Mouse (Mus musculus) MEL (cell line): Measurements from ENCODE around the gene Mllt11. TPM values are rescaled to one million over a fixed set of nuclear protein-coding genes. Genes with fewer than 3 reads are reported as not detected.
A peak's percentile ranks its signal among the peaks of the same experiment; 100 is the strongest.
"Not testable (repeated sequence)": the region's sequence is repeated elsewhere in the genome, so short reads cannot be mapped to it uniquely, and the experiment has no call there.

Source experiments
- DNase-seq: peaks from one replicate; pipeline ENCODE4 v3.0.0; 2011; ENCODE audit warnings: low read depth, low spot score
- H3K27ac ChIP-seq: 2 replicates; pipeline ENCODE4 v1.5.1; 2012; ENCODE audit warnings: low read depth, mild to moderate bottlenecking, control low read depth, low read length, moderate library complexity; ENCODE audit not compliant: control insufficient read depth
- H3K27me3 ChIP-seq, 2 experiments: fragments of 150-350 bp in 1 of 2; sonication (generic) in 1 of 2; 2 replicates each; pipeline ENCODE4 v1.6.1; 2012; ENCODE audit warnings: low read length in 2 of 2, mild to moderate bottlenecking in 2 of 2, improper control_type of control experiment in 1 of 2, moderate library complexity in 1 of 2; ENCODE audit not compliant: insufficient read depth in 2 of 2, control insufficient read depth in 1 of 2
- H3K36me3 ChIP-seq, 2 experiments: 2 replicates each; pipeline ENCODE4 v1.6.1; 2012 to 2014; ENCODE audit warnings: low read length in 2 of 2, improper control_type of control experiment in 1 of 2, inconsistent platforms in 1 of 2, mild to moderate bottlenecking in 1 of 2; ENCODE audit not compliant: insufficient read depth in 2 of 2, control insufficient read depth in 1 of 2
- H3K4me1 ChIP-seq, 2 experiments: fragments of 150-350 bp in 1 of 2; sonication (generic) in 1 of 2; 2 replicates each; pipeline ENCODE4 v1.6.1; 2012; ENCODE audit warnings: low read length in 2 of 2, improper control_type of control experiment in 1 of 2, mild to moderate bottlenecking in 1 of 2; ENCODE audit not compliant: insufficient read depth in 2 of 2, control insufficient read depth in 1 of 2
- H3K4me3 ChIP-seq, 2 experiments: fragments of 150-350 bp in 1 of 2; sonication (generic) in 1 of 2; 2 replicates each; pipeline ENCODE4 v1.5.1; 2012; ENCODE audit warnings: low read depth in 2 of 2, low read length in 2 of 2, mild to moderate bottlenecking in 2 of 2, moderate library complexity in 2 of 2, control low read depth in 1 of 2, improper control_type of control experiment in 1 of 2; ENCODE audit not compliant: control insufficient read depth in 1 of 2, insufficient read depth in 1 of 2
- H3K79me2 ChIP-seq: 2 replicates; pipeline ENCODE4 v1.6.1; 2012; ENCODE audit warnings: mild to moderate bottlenecking, low read length, moderate library complexity; ENCODE audit not compliant: control insufficient read depth, poor library complexity, insufficient read depth
- H3K9ac ChIP-seq: 2 replicates; pipeline ENCODE4 v1.6.1; 2012; ENCODE audit warnings: low read depth, mild to moderate bottlenecking, control low read depth, low read length, moderate library complexity; ENCODE audit not compliant: control insufficient read depth, poor library complexity, severe bottlenecking
- H3K9me3 ChIP-seq: fragments of 150-350 bp; sonication (generic); replicated peaks from 2 replicates; pipeline ENCODE4 v1.6.1; 2012; ENCODE audit warnings: mild to moderate bottlenecking, low read length, improper control_type of control experiment, moderate library complexity; ENCODE audit not compliant: insufficient read depth
- CTCF ChIP-seq, 3 experiments: IDR thresholded peaks in 2 of 3; conservative IDR thresholded peaks in 1 of 3; 2 replicates each; pipeline ENCODE4 v1.5.1; 2011 to 2012; ENCODE audit warnings: low read length in 3 of 3, low read depth in 2 of 3, mild to moderate bottlenecking in 2 of 3, improper control_type of control experiment in 1 of 3, inconsistent platforms in 1 of 3, mixed read lengths in 1 of 3, moderate library complexity in 1 of 3; ENCODE audit not compliant: control insufficient read depth in 1 of 3, insufficient read depth in 1 of 3, poor library complexity in 1 of 3, severe bottlenecking in 1 of 3
- HCFC1 ChIP-seq: IDR thresholded peaks from 2 replicates; pipeline ENCODE4 v1.6.1; 2012; ENCODE audit warnings: low read depth, mild to moderate bottlenecking, inconsistent platforms, low read length, improper control_type of control experiment, moderate library complexity
- MYC ChIP-seq: IDR thresholded peaks from 2 replicates; pipeline ENCODE4 v1.6.1; 2011; ENCODE audit warnings: low read depth, mild to moderate bottlenecking, low read length, improper control_type of control experiment, moderate library complexity
- POLR2A ChIP-seq, 2 experiments: IDR thresholded peaks; 2 replicates each; pipeline ENCODE4 v1.6.1; 2011 to 2012; ENCODE audit warnings: low read length in 2 of 2, mild to moderate bottlenecking in 2 of 2, control low read depth in 1 of 2, improper control_type of control experiment in 1 of 2, low read depth in 1 of 2, moderate library complexity in 1 of 2; ENCODE audit not compliant: control insufficient read depth in 1 of 2, insufficient read depth in 1 of 2, poor library complexity in 1 of 2
- POLR2AphosphoS2 ChIP-seq: IDR thresholded peaks from 2 replicates; pipeline ENCODE4 v1.6.1; 2011; ENCODE audit warnings: low read length, improper control_type of control experiment
- SIN3A ChIP-seq: IDR thresholded peaks from 2 replicates; pipeline ENCODE4 v1.6.1; 2012; ENCODE audit warnings: low read length, improper control_type of control experiment, inconsistent platforms
- TCF12 ChIP-seq: IDR thresholded peaks from 2 replicates; pipeline ENCODE4 v1.6.1; 2014; ENCODE audit warnings: low read depth, mild to moderate bottlenecking, inconsistent platforms, low read length, improper control_type of control experiment, moderate library complexity
- ZNF384 ChIP-seq: IDR thresholded peaks from 2 replicates; pipeline ENCODE4 v1.6.1; 2012; ENCODE audit warnings: low read depth, mild to moderate bottlenecking, inconsistent platforms, low read length, improper control_type of control experiment
- polyA plus RNA-seq, 2 experiments: library from polyadenylated mRNA; stranded (reverse) in 1 of 2; unstranded in 1 of 2; fragments of >175 nt in 1 of 2; fragments of >200 nt in 1 of 2; gene quantifications; 2 replicates each; pipeline versions ENCODE4 v1.2.1 to v1.2.4; 2012; ENCODE audit warnings: low replicate concordance in 2 of 2, low read depth in 1 of 2; ENCODE audit not compliant: insufficient read length in 2 of 2, insufficient read depth in 1 of 2, missing spikeins in 1 of 2
- total RNA-seq: library from RNA; depleted of rRNA; stranded (reverse); fragments of 300-350 nt; gene quantifications from 2 replicates; pipeline ENCODE4 v1.2.3, GENCODE M21; 2012

Gene Mllt11
- total and polyA plus RNA-seq, 3 experiments: 7.3 to 24.6 TPM; not detected in 1

DNA sequence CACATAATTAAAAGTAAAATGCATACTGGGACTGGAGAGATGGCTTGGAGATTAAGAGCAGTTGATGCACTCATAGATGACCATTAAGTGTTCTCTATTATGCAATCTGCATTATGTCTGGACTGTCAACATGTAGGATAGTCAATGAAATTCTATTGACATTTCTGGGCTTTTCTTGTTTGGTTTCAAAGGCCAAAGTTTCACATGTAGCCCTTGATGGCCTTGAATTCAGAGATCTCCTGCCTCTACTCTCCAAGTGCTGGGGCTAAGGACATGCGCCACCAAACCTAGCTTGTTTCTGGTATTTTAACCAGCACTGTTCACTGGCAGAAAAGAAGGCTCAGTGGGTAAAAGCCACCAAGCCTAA is 18.4 kb downstream of the Mllt11 start:
- Histone ChIP-seq H3K4me1 (peaks cover 3 to 12% of the 10 kb centered on the region in 2 experiments; a peak in 3 of 4 replicates), H3K79me2 (peaks cover 32% of the 10 kb centered on the region)
- no peak for TF ChIP-seq POLR2AphosphoS2
- TF ChIP-seq MYC: no peak
- no peak for TF ChIP-seq ZNF384
- TF ChIP-seq, all 39 proteins: peak for 0
- no peak for DNase-seq
- Histone ChIP-seq H3K36me3 (peaks cover 20 to 23% of the 10 kb centered on the region in 2 experiments), H3K4me3 (no peak overlapping the region), H3K27me3 (no peaks in the 10 kb centered on the region), H3K9ac (no peak overlapping the region), H3K27ac (no peak overlapping the region), H3K9me3 (no peaks in the 10 kb centered on the region)

DNA sequence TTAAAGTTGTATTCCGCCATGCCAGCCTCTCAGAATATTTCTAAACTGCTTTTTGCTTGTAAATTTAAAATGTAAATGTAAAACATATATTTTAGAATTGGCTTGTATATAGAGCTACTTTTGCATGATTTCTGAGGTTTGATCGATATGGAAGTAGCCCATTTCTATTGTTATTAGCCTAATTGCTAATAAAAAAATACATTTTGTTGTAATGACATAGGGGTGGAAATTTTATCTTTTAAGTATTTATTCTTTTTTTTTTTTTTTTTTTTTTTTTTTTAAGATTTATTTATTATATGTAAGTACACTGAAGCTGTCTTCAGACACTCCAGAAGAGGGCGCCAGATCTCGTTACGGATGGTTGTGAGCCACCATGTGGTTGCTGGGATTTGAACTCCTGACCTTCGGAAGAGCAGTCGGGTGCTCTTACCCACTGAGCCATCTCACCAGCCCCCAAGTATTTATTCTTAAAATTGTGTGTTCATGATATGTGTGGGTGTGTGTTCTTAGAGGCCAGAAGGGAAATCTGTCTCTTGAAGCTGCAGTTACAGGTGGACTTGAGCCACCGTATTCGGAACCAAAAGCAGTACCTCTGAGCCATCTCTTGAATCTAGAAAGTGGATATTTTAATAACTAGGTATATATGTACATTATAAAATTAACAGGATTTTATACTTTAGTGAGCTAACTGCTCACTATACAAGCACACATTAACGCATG is 18.9 kb downstream of the Mllt11 start:
- peaks cover 34% of the 10 kb centered on the region for H3K79me2 ChIP-seq
- not testable (repeated sequence) for H3K4me3 ChIP-seq, H3K27ac ChIP-seq, H3K27me3 ChIP-seq, H3K4me1 ChIP-seq, H3K9ac ChIP-seq, H3K9me3 ChIP-seq
- peaks cover 17 to 28% of the 10 kb centered on the region in 2 experiments for H3K36me3 ChIP-seq
- DNase-seq: peak; percentile 58
- TF ChIP-seq CTCF (IDR thresholded peaks at IDR 0.05 in 2 of 3, conservative IDR thresholded peaks at IDR 0.05 in 1 of 3; ENCODE audit: control insufficient read depth in 1 of 3, insufficient read depth in 1 of 3, low read depth in 2 of 3, low read length in 3 of 3, poor library complexity in 1 of 3, severe bottlenecking in 1 of 3): peak in 1 of 3 experiments; percentile 29; a peak in 2 of 6 replicates

DNA sequence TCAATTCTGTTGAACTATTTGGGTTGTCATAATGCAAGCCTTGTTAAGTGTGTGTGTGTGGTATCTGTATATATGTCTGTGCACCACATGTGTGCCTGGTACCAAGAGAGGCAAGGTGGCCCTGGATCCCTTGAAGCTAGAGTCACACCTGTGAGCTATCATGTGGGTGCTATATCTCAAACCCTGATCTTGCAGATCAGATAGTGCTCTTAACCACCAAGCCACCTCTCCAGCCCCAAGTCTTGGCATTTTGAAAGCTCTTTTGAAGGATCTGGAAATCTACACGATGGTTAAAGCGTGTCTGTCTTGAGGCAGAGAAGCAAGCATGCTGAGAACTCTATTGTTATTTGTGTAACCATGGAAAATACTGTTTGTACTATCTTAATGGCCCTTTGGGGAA is 21.4 kb downstream of the Mllt11 start:
- H3K4me1 ChIP-seq: no peaks in the 10 kb centered on the region
- peaks cover 7 to 41% of the 10 kb centered on the region in 2 experiments; a peak in 3 of 4 replicates for H3K36me3 ChIP-seq
- no peak for TF ChIP-seq SIN3A
- no peak for TF ChIP-seq HCFC1
- no peak for TF ChIP-seq TCF12
- TF ChIP-seq ZNF384: no peak
- no peaks in the 10 kb centered on the region for H3K27me3 ChIP-seq
- H3K79me2 ChIP-seq: peaks cover 17% of the 10 kb centered on the region
- no peak for DNase-seq
- no peak overlapping the region for H3K4me3 ChIP-seq
- H3K27ac ChIP-seq: no peak overlapping the region
- no peaks in the 10 kb centered on the region for H3K9me3 ChIP-seq
- no peak overlapping the region for H3K9ac ChIP-seq

GRCm38 (mm10) chr3:95208286-95208685 is 23.7 kb downstream of the Mllt11 start:
- Histone ChIP-seq H3K36me3 (peaks cover 0 to 63% of the 10 kb centered on the region in 2 experiments; a peak in 2 of 4 replicates), H3K4me3 (no peak overlapping the region)
- TF ChIP-seq HCFC1 (no peak), POLR2A (IDR thresholded peaks at IDR 0.05; ENCODE audit: control insufficient read depth in 1 of 2, insufficient read depth in 1 of 2, low read depth in 1 of 2, low read length in 2 of 2, poor library complexity in 1 of 2) (0 out of 4 replicates have a peak, but pooled peaks of 1 of the 2 experiments have one; percentile 13)

More at GRCm38 (mm10) chr3:95208286-95208685, 23.7 kb downstream of the Mllt11 start:
- H3K9me3 ChIP-seq: no peaks in the 10 kb centered on the region
- H3K27me3 ChIP-seq: no peaks in the 10 kb centered on the region
- H3K27ac ChIP-seq: no peak overlapping the region
- peaks cover 11% of the 10 kb centered on the region for H3K79me2 ChIP-seq
- DNase-seq: no peak
- H3K9ac ChIP-seq: no peak overlapping the region
- H3K4me1 ChIP-seq: no peaks in the 10 kb centered on the region
